Mouse (Mus musculus): ENCODE measurements around the gene Trim66. TPM values are rescaled to one million over a fixed set of nuclear protein-coding genes. Genes with fewer than 3 reads are reported as not detected.

The Trim66 gene
- 0.06 and 0.08 TPM in 2 replicates for polyA plus RNA-seq (2012; rRNA removed)

GRCm38 (mm10) chr7:109508034-109508433 is at the start of gene Trim66:
Gene Trim66, minus strand, starts transcription at chr7:109508134.
- H3K4me3 ChIP-seq (ENCODE audit: extremely low read depth, insufficient read depth, insufficient read length): no peak within 1 kb of the TSS
- no peak within 1 kb of the TSS for H3K27ac ChIP-seq (ENCODE audit: insufficient read depth, low read length)
- H3K27me3 ChIP-seq (ENCODE audit: control insufficient read depth, insufficient read depth, low read length): no peaks in the 10 kb centered on the region
- WGBS: 91% methylated on average over 4 of the region's 4 CpGs
- DNase-seq (ENCODE audit: low read depth in 1 of 2, low spot score in 2 of 2): no peak
- H3K36me3 ChIP-seq (ENCODE audit: control insufficient read depth, insufficient read depth, low read length): no peaks in the 10 kb centered on the region
- TF ChIP-seq CTCF (IDR thresholded peaks at IDR 0.05; ENCODE audit: extremely low read depth, insufficient read depth, insufficient read length, insufficient replicate concordance) (no peak), POLR2A (IDR thresholded peaks at IDR 0.05; ENCODE audit: low read depth, low read length) (no peak)
- H3K4me1 ChIP-seq (ENCODE audit: control insufficient read depth, insufficient read depth, insufficient read length): no peaks in the 10 kb centered on the region

GRCm38 (mm10) chr7:109546726-109547125 is 38.8 kb upstream of the Trim66 start:
- no peak overlapping the region for H3K4me3 ChIP-seq (ENCODE audit: extremely low read depth, insufficient read depth, insufficient read length)
- no peaks in the 10 kb centered on the region for H3K36me3 ChIP-seq (ENCODE audit: control insufficient read depth, insufficient read depth, low read length)
- TF ChIP-seq POLR2A (IDR thresholded peaks at IDR 0.05; ENCODE audit: low read depth, low read length) (no peak), CTCF (IDR thresholded peaks at IDR 0.05; ENCODE audit: extremely low read depth, insufficient read depth, insufficient read length, insufficient replicate concordance) (no peak)
- peaks cover 4% of the 10 kb centered on the region; the same call in 1 of the 2 replicates for H3K4me1 ChIP-seq (ENCODE audit: control insufficient read depth, insufficient read depth, insufficient read length)
- H3K27ac ChIP-seq (ENCODE audit: insufficient read depth, low read length): no peak overlapping the region; the same call in 1 of the 2 replicates
- WGBS: 91% methylated on average over 5 of the region's 5 CpGs
- no peaks in the 10 kb centered on the region for H3K27me3 ChIP-seq (ENCODE audit: control insufficient read depth, insufficient read depth, low read length)
- DNase-seq (ENCODE audit: low read depth in 1 of 2, low spot score in 2 of 2): no peak

GRCm38 (mm10) chr7:109546186-109546585 is 38.3 kb upstream of the Trim66 start:
- WGBS: 91% methylated on average over 2 of the region's 2 CpGs
- DNase-seq (ENCODE audit: low read depth in 1 of 2, low spot score in 2 of 2): no peak
- Histone ChIP-seq H3K4me3 (ENCODE audit: extremely low read depth, insufficient read depth, insufficient read length) (no peak overlapping the region), H3K27ac (ENCODE audit: insufficient read depth, low read length) (no peak overlapping the region; the same call in 1 of the 2 replicates), H3K27me3 (ENCODE audit: control insufficient read depth, insufficient read depth, low read length) (no peaks in the 10 kb centered on the region), H3K4me1 (ENCODE audit: control insufficient read depth, insufficient read depth, insufficient read length) (peaks cover 4% of the 10 kb centered on the region; the same call in 1 of the 2 replicates), H3K36me3 (ENCODE audit: control insufficient read depth, insufficient read depth, low read length) (no peaks in the 10 kb centered on the region)
- TF ChIP-seq CTCF (IDR thresholded peaks at IDR 0.05; ENCODE audit: extremely low read depth, insufficient read depth, insufficient read length, insufficient replicate concordance) (no peak), POLR2A (IDR thresholded peaks at IDR 0.05; ENCODE audit: low read depth, low read length) (no peak)

GRCm38 (mm10) chr7:109545255-109545993 is 37.5 kb upstream of the Trim66 start:
- 86% methylated on average over 10 of the region's 10 CpGs for WGBS
- no peak overlapping the region for H3K4me3 ChIP-seq (ENCODE audit: extremely low read depth, insufficient read depth, insufficient read length)
- TF ChIP-seq POLR2A (IDR thresholded peaks at IDR 0.05; ENCODE audit: low read depth, low read length) (no peak), CTCF (IDR thresholded peaks at IDR 0.05; ENCODE audit: extremely low read depth, insufficient read depth, insufficient read length, insufficient replicate concordance) (no peak)
- H3K36me3 ChIP-seq (ENCODE audit: control insufficient read depth, insufficient read depth, low read length): no peaks in the 10 kb centered on the region
- no peaks in the 10 kb centered on the region for H3K27me3 ChIP-seq (ENCODE audit: control insufficient read depth, insufficient read depth, low read length)
- no peak overlapping the region for H3K27ac ChIP-seq (ENCODE audit: insufficient read depth, low read length)
- DNase-seq (ENCODE audit: low read depth in 1 of 2, low spot score in 2 of 2): no peak
- H3K4me1 ChIP-seq (ENCODE audit: control insufficient read depth, insufficient read depth, insufficient read length): peaks cover 4% of the 10 kb centered on the region; the same call in 1 of the 2 replicates

- H3K27ac ChIP-seq (ENCODE audit: insufficient read depth, low read length): no peak overlapping the region
- peaks cover 4% of the 10 kb centered on the region; the same call in 1 of the 2 replicates for H3K4me1 ChIP-seq (ENCODE audit: control insufficient read depth, insufficient read depth, insufficient read length)
- TF ChIP-seq POLR2A (IDR thresholded peaks at IDR 0.05; ENCODE audit: low read depth, low read length) (no peak), CTCF (IDR thresholded peaks at IDR 0.05; ENCODE audit: extremely low read depth, insufficient read depth, insufficient read length, insufficient replicate concordance) (no peak)
- H3K27me3 ChIP-seq (ENCODE audit: control insufficient read depth, insufficient read depth, low read length): no peaks in the 10 kb centered on the region
- H3K36me3 ChIP-seq (ENCODE audit: control insufficient read depth, insufficient read depth, low read length): no peaks in the 10 kb centered on the region
- no peak overlapping the region for H3K4me3 ChIP-seq (ENCODE audit: extremely low read depth, insufficient read depth, insufficient read length)
- DNase-seq (ENCODE audit: low read depth in 1 of 2, low spot score in 2 of 2): no peak
- WGBS: 72% methylated on average over 5 of the region's 5 CpGs
Observed at GRCm38 (mm10) chr7:109544792-109545191, 36.9 kb upstream of the Trim66 start.

GRCm38 (mm10) chr7:109542364-109542628 is 34.4 kb upstream of the Trim66 start:
- peaks cover 4% of the 10 kb centered on the region; the same call in 1 of the 2 replicates for H3K4me1 ChIP-seq (ENCODE audit: control insufficient read depth, insufficient read depth, insufficient read length)
- H3K27me3 ChIP-seq (ENCODE audit: control insufficient read depth, insufficient read depth, low read length): no peaks in the 10 kb centered on the region
- TF ChIP-seq POLR2A (IDR thresholded peaks at IDR 0.05; ENCODE audit: low read depth, low read length): no peak
- TF ChIP-seq CTCF (IDR thresholded peaks at IDR 0.05; ENCODE audit: extremely low read depth, insufficient read depth, insufficient read length, insufficient replicate concordance): no peak
- H3K4me3 ChIP-seq (ENCODE audit: extremely low read depth, insufficient read depth, insufficient read length): no peak overlapping the region
- no peak for DNase-seq (ENCODE audit: low read depth in 1 of 2, low spot score in 2 of 2)
- H3K27ac ChIP-seq (ENCODE audit: insufficient read depth, low read length): no peak overlapping the region
- no peaks in the 10 kb centered on the region for H3K36me3 ChIP-seq (ENCODE audit: control insufficient read depth, insufficient read depth, low read length)
- 51% methylated on average over 3 of the region's 3 CpGs for WGBS
